Mouse (Mus musculus): ENCODE measurements around the gene Klf16. TPM values are rescaled to one million over a fixed set of nuclear protein-coding genes. Genes with fewer than 3 reads are reported as not detected.
A peak's percentile ranks its signal among the peaks of the same experiment; 100 is the strongest.

Klf16 gene
- polyA plus RNA-seq, 1 experiment from 2014 or later = 10.2 TPM

DNA sequence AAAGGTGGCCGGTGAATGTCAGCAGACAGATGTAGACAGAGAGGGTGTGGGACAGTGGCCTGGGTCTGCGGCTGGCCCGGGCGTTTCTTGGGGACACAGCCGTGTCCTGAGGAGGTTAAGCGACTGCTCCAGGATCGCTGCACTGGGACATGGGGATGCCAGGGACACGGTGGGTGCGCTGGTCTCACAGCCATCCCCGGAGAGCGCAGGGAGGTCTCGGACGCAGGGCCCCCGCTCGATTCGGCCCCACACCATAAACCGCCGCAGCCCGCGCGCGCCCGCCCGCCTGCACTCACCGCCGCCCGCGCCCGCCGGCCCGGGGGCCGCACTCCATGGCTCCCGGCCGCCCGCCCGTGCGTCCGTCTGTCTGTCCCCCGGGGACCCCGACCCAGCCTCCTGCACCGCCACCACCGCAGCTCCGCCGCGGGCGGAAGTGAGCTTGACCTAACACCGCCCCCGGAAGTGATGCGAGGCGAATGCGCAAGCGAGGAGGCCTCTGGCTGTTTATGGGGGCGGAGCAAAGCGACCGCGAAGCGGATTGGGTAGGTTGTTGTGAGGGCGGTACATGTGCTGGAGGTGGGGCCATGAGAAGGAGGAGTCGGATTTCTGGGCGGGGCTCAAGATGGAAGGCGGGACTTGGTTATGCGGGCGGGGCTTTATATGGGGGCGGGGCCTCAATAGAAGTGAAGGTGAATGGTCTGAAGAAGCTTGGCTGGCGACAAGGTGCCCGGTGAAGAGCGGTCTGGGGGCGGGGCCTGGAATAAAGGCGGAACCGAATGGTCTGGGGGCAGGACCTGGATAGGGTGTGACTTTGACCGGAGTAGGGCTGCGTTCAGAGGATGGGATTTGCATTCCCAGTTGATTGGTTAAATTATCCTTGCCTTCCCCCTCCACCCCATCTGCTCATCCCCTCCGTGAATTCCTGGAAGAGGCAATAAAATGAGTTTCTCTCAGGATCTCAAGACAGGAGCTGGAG, 13.0 kb upstream of the Klf16 start, which contains the start of gene Abhd17a:
Gene Abhd17a, minus strand, starts transcription at position 463 of the 976 bp plus-strand sequence.
- ATAC-seq (ENCODE audit: low FRiP score, low TSS enrichment) = peak; percentile 96
- WGBS = under 1% methylated on average over 73 of the region's 73 CpGs
- Histone ChIP-seq H3K4me1 (ENCODE audit: control insufficient read depth, insufficient read depth, low read length) (peaks cover 14% of the 10 kb centered on the region; the same call in 1 of the 2 replicates), H3K27me3 (ENCODE audit: control insufficient read depth, insufficient read depth, low read length) (no peaks in the 10 kb centered on the region), H3K4me2 (replicated peaks; ENCODE audit: low read depth, low read length) (peak within 1 kb of the TSS; percentile 97), H3K4me3 (ENCODE audit: low read length) (peak within 1 kb of the TSS; percentile 97), H3K27ac (ENCODE audit: low read depth, low read length) (peak within 1 kb of the TSS; percentile 24), H3K9ac (ENCODE audit: low read depth, low read length) (peak within 1 kb of the TSS; percentile 94), H3K36me3 (ENCODE audit: control insufficient read depth, insufficient read depth, low read length) (peaks cover 14% of the 10 kb centered on the region), H3K9me3 (ENCODE audit: control insufficient read depth, low read length) (no peaks in the 10 kb centered on the region)

- no peak; the same call in 1 of the 2 replicates for ATAC-seq (ENCODE audit: low FRiP score, low TSS enrichment)
- Histone ChIP-seq H3K27ac (ENCODE audit: low read depth, low read length) (peak overlapping the region; percentile 24), H3K4me1 (ENCODE audit: control insufficient read depth, insufficient read depth, low read length) (peaks cover 14% of the 10 kb centered on the region; the same call in 1 of the 2 replicates), H3K9me3 (ENCODE audit: control insufficient read depth, low read length) (no peaks in the 10 kb centered on the region), H3K9ac (ENCODE audit: low read depth, low read length) (peak overlapping the region; percentile 94), H3K4me2 (replicated peaks; ENCODE audit: low read depth, low read length) (peak overlapping the region; percentile 97), H3K27me3 (ENCODE audit: control insufficient read depth, insufficient read depth, low read length) (no peaks in the 10 kb centered on the region), H3K4me3 (ENCODE audit: low read length) (peak overlapping the region; percentile 97), H3K36me3 (ENCODE audit: control insufficient read depth, insufficient read depth, low read length) (peaks cover 20% of the 10 kb centered on the region)
- 16% methylated on average over 12 of the region's 12 CpGs for WGBS
Observed at GRCm38 (mm10) chr10:80589127-80589878, 12.2 kb upstream of the Klf16 start.

DNA sequence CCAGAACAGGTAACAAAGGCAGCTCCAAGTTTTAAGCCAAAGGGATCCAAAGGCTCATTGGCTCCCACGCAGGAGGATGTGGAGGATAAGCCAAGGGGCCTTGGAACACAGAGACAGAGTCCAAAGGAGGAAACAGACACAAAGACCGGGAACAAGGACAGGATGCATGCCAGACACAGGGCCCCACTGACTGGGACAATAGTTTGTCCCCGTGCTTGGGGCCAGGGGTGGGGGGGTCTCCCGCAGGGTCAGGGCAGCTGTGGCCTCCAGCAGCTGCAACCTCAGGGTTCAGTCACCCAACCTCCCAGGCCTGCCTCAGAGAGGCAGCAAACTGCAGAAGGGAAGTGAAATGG, 10.2 kb upstream of the Klf16 start:
- Histone ChIP-seq H3K9me3 (ENCODE audit: control insufficient read depth, low read length) (no peaks in the 10 kb centered on the region), H3K36me3 (ENCODE audit: control insufficient read depth, insufficient read depth, low read length) (peaks cover 32% of the 10 kb centered on the region), H3K4me1 (ENCODE audit: control insufficient read depth, insufficient read depth, low read length) (peaks cover 14% of the 10 kb centered on the region; the same call in 1 of the 2 replicates), H3K27me3 (ENCODE audit: control insufficient read depth, insufficient read depth, low read length) (no peaks in the 10 kb centered on the region), H3K4me2 (replicated peaks; ENCODE audit: low read depth, low read length) (no peak overlapping the region), H3K9ac (ENCODE audit: low read depth, low read length) (peak overlapping the region; percentile 37; the same call in 1 of the 2 replicates), H3K4me3 (ENCODE audit: low read length) (no peak overlapping the region), H3K27ac (ENCODE audit: low read depth, low read length) (peak overlapping the region; percentile 51; the same call in 1 of the 2 replicates)
- 44% methylated on average over 4 of the region's 4 CpGs for WGBS
- ATAC-seq (ENCODE audit: low FRiP score, low TSS enrichment) = no peak

DNA sequence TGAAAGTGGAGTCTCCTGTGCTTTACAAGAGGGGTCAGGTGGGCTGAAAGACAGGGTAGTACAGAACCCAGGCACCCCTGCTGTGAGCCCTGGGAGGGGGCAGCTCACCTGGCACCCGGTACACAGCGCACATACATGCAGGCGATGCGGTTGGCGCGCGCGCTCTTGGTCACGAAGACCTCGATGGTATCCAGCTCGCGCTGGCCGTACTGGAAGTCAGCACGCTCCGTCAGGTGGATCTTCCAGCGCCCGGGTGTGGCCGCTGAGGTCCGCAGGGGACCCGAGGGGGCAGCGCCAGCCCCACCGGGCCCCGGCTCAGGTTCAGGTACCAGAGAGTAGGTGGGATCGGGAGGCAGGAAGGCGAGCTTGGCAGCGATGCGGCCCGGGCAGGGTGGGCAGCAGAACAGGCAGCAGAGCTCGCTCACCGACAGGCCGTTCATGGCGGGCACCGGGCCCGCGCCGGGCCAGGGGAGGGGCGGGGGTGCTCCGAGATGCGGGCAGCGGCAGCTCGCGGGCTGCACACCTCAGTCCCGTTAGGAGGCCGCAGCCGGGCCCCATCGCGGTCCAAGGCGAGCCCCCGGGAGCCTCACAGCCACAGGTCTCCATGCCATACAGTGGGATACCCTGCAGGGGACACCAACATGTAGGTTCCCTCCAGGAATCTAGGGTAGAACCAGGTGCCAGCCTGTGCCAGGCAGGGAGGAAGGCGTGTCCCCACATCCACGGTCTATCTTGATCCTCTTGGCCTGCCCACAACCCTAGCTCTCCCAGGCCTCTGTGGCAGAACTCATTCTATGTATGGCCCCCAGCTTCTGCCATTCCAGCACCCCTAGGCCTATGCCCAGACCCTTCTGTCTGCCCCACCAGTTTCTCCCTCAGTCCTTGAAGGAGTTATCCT, 9.5 kb upstream of the Klf16 start:
- Histone ChIP-seq H3K4me2 (replicated peaks; ENCODE audit: low read depth, low read length) (peak overlapping the region; percentile 21; the same call in 1 of the 2 replicates), H3K27ac (ENCODE audit: low read depth, low read length) (peak overlapping the region; percentile 51; the same call in 1 of the 2 replicates), H3K9me3 (ENCODE audit: control insufficient read depth, low read length) (no peaks in the 10 kb centered on the region), H3K4me1 (ENCODE audit: control insufficient read depth, insufficient read depth, low read length) (peaks cover 14% of the 10 kb centered on the region; the same call in 1 of the 2 replicates), H3K27me3 (ENCODE audit: control insufficient read depth, insufficient read depth, low read length) (no peaks in the 10 kb centered on the region), H3K4me3 (ENCODE audit: low read length) (peak overlapping the region; percentile 1; the same call in 1 of the 2 replicates), H3K9ac (ENCODE audit: low read depth, low read length) (peak overlapping the region; percentile 37; the same call in 1 of the 2 replicates), H3K36me3 (ENCODE audit: control insufficient read depth, insufficient read depth, low read length) (peaks cover 35% of the 10 kb centered on the region)
- ATAC-seq (ENCODE audit: low FRiP score, low TSS enrichment) = no peak
- WGBS = 95% methylated on average over 50 of the region's 51 CpGs

DNA sequence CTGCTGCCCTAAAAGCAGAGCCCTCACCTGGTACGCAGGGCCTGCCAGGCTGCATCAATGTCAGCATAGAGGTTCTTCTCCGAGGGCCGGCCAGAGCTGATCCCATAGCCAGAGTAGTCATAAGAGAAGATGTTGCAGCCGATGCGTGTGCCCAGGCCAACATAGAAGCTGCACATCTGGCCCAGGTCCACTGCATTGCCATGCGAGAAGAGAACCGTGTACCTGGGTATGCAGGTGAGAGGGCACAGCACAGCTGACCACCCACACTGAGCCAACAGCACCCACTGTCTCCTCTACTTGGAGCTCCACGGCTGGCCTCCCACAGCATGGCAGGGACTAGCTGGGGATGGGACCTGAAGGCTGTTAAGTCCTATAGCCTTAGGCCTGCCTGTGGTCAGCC, 8.5 kb upstream of the Klf16 start:
- Histone ChIP-seq H3K36me3 (ENCODE audit: control insufficient read depth, insufficient read depth, low read length) (peaks cover 35% of the 10 kb centered on the region), H3K4me3 (ENCODE audit: low read length) (peak overlapping the region; percentile 3; the same call in 1 of the 2 replicates), H3K4me2 (replicated peaks; ENCODE audit: low read depth, low read length) (peak overlapping the region; percentile 21; the same call in 1 of the 2 replicates), H3K27me3 (ENCODE audit: control insufficient read depth, insufficient read depth, low read length) (no peaks in the 10 kb centered on the region), H3K27ac (ENCODE audit: low read depth, low read length) (no peak overlapping the region), H3K4me1 (ENCODE audit: control insufficient read depth, insufficient read depth, low read length) (peaks cover 14% of the 10 kb centered on the region; the same call in 1 of the 2 replicates), H3K9me3 (ENCODE audit: control insufficient read depth, low read length) (no peaks in the 10 kb centered on the region), H3K9ac (ENCODE audit: low read depth, low read length) (no peak overlapping the region)
- ATAC-seq (ENCODE audit: low FRiP score, low TSS enrichment) = no peak
- WGBS = 86% methylated on average over 8 of the region's 8 CpGs

DNA sequence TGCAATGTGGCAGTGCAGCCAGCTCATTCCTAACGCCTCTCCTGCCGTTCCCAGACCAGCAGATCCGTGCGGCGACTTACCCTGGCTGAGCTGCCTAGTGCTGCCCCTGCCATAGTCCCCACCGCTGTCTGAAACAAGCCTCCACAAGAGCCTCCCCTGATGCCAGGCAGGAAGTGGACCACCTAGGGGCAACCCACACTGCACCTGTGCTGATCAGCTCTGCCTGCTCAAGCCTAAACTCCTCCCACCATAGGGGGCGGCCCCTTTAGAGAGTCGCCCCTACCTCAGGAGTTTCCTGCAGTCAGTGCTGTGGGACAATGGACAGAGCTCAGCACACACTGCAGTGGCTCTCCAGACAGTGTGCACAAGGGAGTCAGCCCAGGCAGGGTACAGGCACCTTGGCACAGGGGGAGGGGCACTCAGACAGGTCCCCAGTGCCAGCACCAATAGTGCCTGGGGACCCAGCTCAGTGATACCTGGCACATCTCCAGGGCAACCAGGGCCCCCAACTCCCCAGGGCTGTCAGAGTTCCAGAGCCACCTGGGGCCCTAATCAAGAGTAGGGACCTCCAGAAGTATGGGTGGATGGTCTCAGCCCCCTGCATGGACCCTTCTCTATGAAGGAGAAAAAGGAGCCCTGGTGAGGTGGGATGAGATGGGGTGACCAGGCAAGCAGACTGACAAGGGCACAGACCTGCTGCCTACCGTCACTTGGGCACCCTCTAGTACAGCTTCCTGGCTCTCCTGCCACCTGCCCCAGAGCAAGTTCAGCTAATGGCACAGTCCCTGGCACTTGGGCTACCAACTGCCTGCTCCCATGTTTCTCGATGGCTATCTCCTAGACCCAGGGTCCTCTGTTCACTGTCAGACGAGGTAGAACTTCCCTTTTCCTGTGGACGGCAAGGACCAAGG, 7.8 kb upstream of the Klf16 start:
- Histone ChIP-seq H3K9ac (ENCODE audit: low read depth, low read length) (no peak overlapping the region), H3K27me3 (ENCODE audit: control insufficient read depth, insufficient read depth, low read length) (no peaks in the 10 kb centered on the region), H3K4me1 (ENCODE audit: control insufficient read depth, insufficient read depth, low read length) (peaks cover 14% of the 10 kb centered on the region; the same call in 1 of the 2 replicates), H3K4me2 (replicated peaks; ENCODE audit: low read depth, low read length) (peak overlapping the region; percentile 10; the same call in 1 of the 2 replicates), H3K36me3 (ENCODE audit: control insufficient read depth, insufficient read depth, low read length) (peaks cover 35% of the 10 kb centered on the region), H3K9me3 (ENCODE audit: control insufficient read depth, low read length) (no peaks in the 10 kb centered on the region), H3K27ac (ENCODE audit: low read depth, low read length) (no peak overlapping the region), H3K4me3 (ENCODE audit: low read length) (peak overlapping the region; percentile 3; the same call in 1 of the 2 replicates)
- 79% methylated on average over 12 of the region's 12 CpGs for WGBS
- no peak for ATAC-seq (ENCODE audit: low FRiP score, low TSS enrichment)

GRCm38 (mm10) chr10:80584045-80584488, 6.9 kb upstream of the Klf16 start:
- Histone ChIP-seq H3K9ac (ENCODE audit: low read depth, low read length) (no peak overlapping the region), H3K27me3 (ENCODE audit: control insufficient read depth, insufficient read depth, low read length) (no peaks in the 10 kb centered on the region), H3K4me1 (ENCODE audit: control insufficient read depth, insufficient read depth, low read length) (peaks cover 11% of the 10 kb centered on the region; the same call in 1 of the 2 replicates), H3K4me2 (replicated peaks; ENCODE audit: low read depth, low read length) (no peak overlapping the region), H3K9me3 (ENCODE audit: control insufficient read depth, low read length) (no peaks in the 10 kb centered on the region), H3K4me3 (ENCODE audit: low read length) (no peak overlapping the region), H3K27ac (ENCODE audit: low read depth, low read length) (no peak overlapping the region), H3K36me3 (ENCODE audit: control insufficient read depth, insufficient read depth, low read length) (peaks cover 35% of the 10 kb centered on the region)
- ATAC-seq (ENCODE audit: low FRiP score, low TSS enrichment) = no peak
- 69% methylated on average over 12 of the region's 12 CpGs for WGBS

Data from kidney, embryonic 14.5 days (tissue).